Mouse (Mus musculus): Measurements from ENCODE around the gene Bcor.

Bcor gene

GRCm38 (mm10) chrX:12127106-12127670, 33.0 kb downstream of the Bcor start:
- DNase-seq (ENCODE audit: extremely low spot score, low spot score): peak; percentile 46

DNA sequence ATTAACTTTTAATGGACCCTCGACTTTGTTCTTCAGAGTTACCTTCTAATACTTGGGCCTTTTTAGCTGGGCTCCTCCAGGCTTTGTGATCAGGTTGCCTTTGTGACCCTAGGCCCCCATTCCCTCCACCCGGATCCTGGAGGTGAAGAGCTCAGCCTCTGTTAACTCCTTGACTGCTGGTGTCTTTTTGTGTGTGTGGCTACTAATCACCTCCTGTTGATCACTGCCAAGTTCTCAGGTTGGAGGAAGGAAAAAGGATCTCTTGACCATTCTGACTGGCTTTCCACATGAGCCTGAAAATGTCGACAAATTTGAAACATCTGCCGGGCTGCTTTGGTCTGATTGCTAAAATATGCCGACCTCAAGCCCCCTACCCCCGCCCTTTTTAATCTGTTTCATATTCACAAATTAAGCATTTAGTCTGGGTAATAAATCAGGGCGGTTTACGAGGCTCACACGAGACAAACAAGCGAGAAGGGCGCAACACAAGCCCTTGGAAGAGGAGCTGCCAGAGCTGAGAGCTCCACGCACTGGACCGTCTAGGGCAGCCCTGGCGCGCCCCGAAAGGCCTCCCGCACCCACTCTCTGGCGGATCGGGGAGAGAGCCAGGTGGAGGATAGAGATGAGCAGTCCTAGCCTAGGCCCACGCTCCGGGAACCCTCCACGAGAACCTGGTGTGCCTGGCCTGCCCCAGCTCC, 33.6 kb downstream of the Bcor start:
- DNase-seq (ENCODE audit: extremely low spot score, low spot score): peak; percentile 24

GRCm38 (mm10) chrX:12124571-12124970, 35.6 kb downstream of the Bcor start:
- peak; percentile 21 for DNase-seq (ENCODE audit: extremely low spot score, low spot score)

- DNase-seq (ENCODE audit: extremely low spot score, low spot score): peak; percentile 25
Observed at GRCm38 (mm10) chrX:12123687-12124087, 36.5 kb downstream of the Bcor start.

GRCm38 (mm10) chrX:12122594-12123331, 37.4 kb downstream of the Bcor start:
- peak; percentile 51 for DNase-seq (ENCODE audit: extremely low spot score, low spot score)

DNA sequence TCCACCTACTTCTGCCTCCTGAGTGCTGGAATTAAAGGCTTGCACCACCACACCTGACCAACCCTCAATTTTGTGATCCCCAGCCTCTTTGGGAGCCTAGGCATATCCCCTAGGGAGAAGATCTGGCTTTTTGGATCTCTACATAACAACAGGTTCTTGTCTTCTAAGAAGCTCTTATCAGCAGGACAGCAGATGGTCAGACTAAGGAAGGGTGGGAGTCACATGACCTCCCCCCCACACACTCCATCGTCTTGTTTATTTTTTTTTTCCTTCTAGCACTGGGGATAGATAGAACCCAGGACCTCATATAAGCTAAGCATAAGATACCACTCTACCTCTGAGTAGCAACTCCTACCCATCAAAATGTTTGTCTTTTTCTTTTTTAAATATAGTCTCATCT, 40.7 kb downstream of the Bcor start:
- no peak for DNase-seq (ENCODE audit: extremely low spot score, low spot score)

DNA sequence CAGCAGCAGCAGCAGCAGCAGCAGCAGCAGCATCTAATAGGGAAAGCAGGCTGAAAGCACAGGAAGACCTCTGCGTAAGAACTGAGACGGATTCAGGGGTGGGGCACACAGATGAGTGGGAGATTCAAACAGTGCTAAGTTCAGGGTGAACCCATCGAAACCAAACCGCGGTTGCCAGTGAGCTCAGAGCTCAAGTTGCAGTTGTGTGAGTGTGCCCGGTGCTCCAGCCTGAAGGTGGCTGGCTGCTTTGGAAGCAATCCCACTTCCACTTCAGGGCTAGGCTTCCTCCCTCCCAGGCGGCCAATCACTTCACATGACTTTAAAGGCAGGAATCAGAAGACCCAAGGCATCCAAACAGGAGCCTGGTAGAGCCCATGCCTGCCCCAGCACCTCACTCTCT, 44.0 kb downstream of the Bcor start:
- no peak for DNase-seq (ENCODE audit: extremely low spot score, low spot score)

DNA sequence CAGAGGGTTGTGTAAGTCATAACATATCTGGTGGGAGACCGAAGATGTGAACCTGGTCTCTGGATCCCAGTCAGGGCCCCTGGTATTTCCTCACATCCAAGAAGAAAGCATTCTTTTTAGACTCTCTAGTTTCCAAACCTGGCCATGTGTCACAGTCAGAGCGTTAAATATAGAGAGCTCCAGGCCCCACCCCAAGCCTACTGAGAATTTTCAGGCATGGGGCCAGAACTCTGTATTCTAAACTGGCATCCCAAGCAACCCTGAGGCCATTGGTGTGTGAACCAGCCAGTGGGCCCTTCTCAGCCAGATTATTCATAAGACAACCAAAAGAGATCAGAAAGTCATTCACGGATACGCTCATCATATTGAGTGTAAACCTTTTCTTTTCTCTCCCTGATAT, 48.0 kb downstream of the Bcor start:
- DNase-seq (ENCODE audit: extremely low spot score, low spot score): no peak

DNA sequence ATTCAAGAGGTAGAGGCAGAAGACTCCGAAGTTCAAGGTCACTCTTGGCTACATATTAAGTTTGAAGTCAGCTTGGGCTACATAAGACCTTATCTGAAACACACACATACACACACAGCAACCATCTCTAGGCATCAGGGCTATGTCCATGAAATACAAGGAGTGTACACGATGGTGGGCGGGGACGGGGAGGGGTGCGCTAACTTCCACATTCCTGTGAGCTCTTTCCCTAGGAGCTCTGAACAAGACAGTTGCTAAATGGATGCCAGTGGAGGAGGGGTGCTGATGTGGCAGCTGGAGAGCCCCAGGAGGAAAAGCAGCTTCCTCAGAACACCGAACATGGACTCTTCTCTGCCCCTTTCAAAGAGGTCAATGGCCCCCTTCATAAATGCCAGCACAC, 49.6 kb downstream of the Bcor start:
- no peak for DNase-seq (ENCODE audit: extremely low spot score, low spot score)

- DNase-seq (ENCODE audit: extremely low spot score, low spot score): no peak
Observed at GRCm38 (mm10) chrX:12105358-12105757, 54.8 kb downstream of the Bcor start.

DNA sequence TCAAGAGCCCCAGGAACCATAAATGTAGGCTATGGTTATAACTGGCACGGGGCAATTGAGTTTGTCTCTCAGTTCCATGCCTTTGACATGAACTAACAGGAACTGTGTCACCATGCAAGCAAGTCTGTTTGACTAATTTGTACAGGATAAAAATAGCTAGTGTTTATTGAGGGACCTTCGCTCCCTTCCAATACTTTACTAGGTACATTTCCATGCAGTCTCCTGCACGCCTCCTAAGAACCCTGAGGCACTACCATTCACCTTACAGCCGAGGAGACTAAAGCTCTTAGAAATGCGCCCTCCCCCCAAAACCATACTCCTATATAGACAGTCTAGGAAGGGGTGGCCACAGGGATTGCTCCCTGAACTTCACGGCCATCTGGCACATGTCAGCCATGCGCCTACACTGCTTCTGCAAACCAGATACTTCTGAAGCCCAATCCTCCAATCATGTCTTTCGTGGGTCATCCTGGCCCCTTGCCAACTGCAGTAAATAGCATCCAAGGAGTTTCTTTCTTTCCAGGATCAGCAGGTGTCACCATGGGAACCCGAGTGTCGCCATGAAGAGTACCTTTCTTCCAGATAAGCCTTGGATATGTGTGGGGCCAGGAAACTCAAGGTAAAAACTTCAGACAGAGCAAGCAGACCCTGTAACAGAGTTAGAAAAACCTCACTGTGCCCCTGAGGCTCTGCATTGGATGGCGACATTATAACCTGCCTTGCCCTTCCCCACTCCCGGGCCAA, 63.2 kb downstream of the Bcor start:
- DNase-seq (ENCODE audit: extremely low spot score, low spot score): no peak

GRCm38 (mm10) chrX:12093371-12093770, 66.8 kb downstream of the Bcor start:
- no peak for DNase-seq (ENCODE audit: extremely low spot score, low spot score)

DNA sequence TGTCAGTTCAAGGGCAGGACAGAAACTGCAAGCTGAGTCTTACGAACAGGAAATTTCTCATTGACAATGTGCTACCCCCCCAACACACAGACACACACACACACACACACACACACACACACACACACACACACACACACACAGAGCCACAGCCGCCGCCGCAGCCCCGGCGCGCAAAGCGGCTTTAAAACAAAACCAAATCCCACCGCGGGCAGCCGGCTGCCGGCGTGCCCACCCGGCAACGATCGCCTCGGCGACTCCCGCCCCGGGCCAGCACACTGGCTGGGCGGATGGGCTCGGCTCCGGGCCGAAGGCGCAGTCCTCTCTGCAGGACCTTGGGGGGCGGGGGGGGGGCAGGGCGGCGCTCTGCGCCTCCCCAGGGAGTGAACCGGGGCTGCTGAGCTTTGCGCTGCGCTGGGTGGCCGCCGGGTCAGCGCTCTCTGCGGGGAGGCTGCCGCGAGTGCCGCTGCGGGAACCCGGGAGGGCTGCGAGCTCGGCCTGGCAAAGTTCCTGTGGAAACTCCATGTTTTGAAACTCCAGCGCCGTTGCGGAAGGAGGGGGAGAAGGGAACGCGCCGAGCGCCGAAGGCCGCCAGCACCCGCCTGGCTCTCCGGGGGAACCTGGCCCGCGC, 68.6 kb downstream of the Bcor start:
- peak; percentile 55 for DNase-seq (ENCODE audit: extremely low spot score, low spot score)

GRCm38 (mm10) chrX:12090871-12091404, 69.2 kb downstream of the Bcor start:
- peak; percentile 62 for DNase-seq (ENCODE audit: extremely low spot score, low spot score)

GRCm38 (mm10) chrX:12090151-12090870, 69.8 kb downstream of the Bcor start:
- DNase-seq (ENCODE audit: extremely low spot score, low spot score): no peak

GRCm38 (mm10) chrX:12089353-12090081, 70.6 kb downstream of the Bcor start:
- DNase-seq (ENCODE audit: extremely low spot score, low spot score): peak; percentile 47

GRCm38 (mm10) chrX:12089027-12089340, 71.2 kb downstream of the Bcor start:
- DNase-seq (ENCODE audit: extremely low spot score, low spot score): peak; percentile 48

GRCm38 (mm10) chrX:12088301-12089026, 71.7 kb downstream of the Bcor start:
- peak; percentile 66 for DNase-seq (ENCODE audit: extremely low spot score, low spot score)
